Mouse (Mus musculus): ENCODE results near the gene Rnf222. TPM values are rescaled to one million over a fixed set of nuclear protein-coding genes. Genes with fewer than 3 reads are reported as not detected.

Rnf222 gene
- polyA plus RNA-seq (2015; fragmentation: Nextera tagmentation; extraction: Ambion mirVana) = 0.06 TPM in 1 of 2 replicates, not detected in the other

GRCm38 (mm10) chr11:68888253-68888652 is at the start of gene Rnf222:
Rnf222 (plus strand) TSS chr11:68888553.
- Histone ChIP-seq H3K4me3 (no peak within 1 kb of the TSS), H3K36me3 (no peaks in the 10 kb centered on the region), H3K27ac (replicated peaks) (no peak within 1 kb of the TSS), H3K9ac (replicated peaks) (no peak within 1 kb of the TSS), H3K4me2 (replicated peaks) (no peak within 1 kb of the TSS), H3K27me3 (no peaks in the 10 kb centered on the region), H3K9me3 (no peaks in the 10 kb centered on the region), H3K4me1 (no peaks in the 10 kb centered on the region)
- WGBS = 34% methylated on average over 6 of the region's 6 CpGs
- no peak for ATAC-seq (replicated peaks)

GRCm38 (mm10) chr11:68839606-68840005 is 48.7 kb upstream of the Rnf222 start:
- no peak overlapping the region for H3K27ac ChIP-seq (replicated peaks)
- H3K4me3 ChIP-seq = no peak overlapping the region
- no peaks in the 10 kb centered on the region for H3K9me3 ChIP-seq
- no peak overlapping the region for H3K9ac ChIP-seq (replicated peaks)
- H3K27me3 ChIP-seq = no peaks in the 10 kb centered on the region
- peaks cover 60% of the 10 kb centered on the region for H3K36me3 ChIP-seq
- no peak overlapping the region for H3K4me2 ChIP-seq (replicated peaks)
- 61% methylated on average over 5 of the region's 5 CpGs for WGBS
- no peaks in the 10 kb centered on the region for H3K4me1 ChIP-seq
- no peak for ATAC-seq (replicated peaks)

- Histone ChIP-seq H3K27me3 (no peaks in the 10 kb centered on the region; the same call in 1 of the 2 replicates), H3K4me2 (replicated peaks) (no peak overlapping the region), H3K9me3 (no peaks in the 10 kb centered on the region), H3K4me3 (no peak overlapping the region), H3K27ac (replicated peaks) (no peak overlapping the region), H3K36me3 (no peaks in the 10 kb centered on the region), H3K4me1 (peaks cover 31% of the 10 kb centered on the region), H3K9ac (replicated peaks) (no peak overlapping the region)
- no peak for ATAC-seq (replicated peaks)
- 89% methylated on average over 7 of the region's 7 CpGs for WGBS
Measured at GRCm38 (mm10) chr11:68850862-68851261, 37.5 kb upstream of the Rnf222 start.

- 3% methylated on average over 13 of the region's 13 CpGs for WGBS
- peaks cover 31% of the 10 kb centered on the region for H3K4me1 ChIP-seq
- peak overlapping the region; percentile 94 for H3K4me3 ChIP-seq
- H3K4me2 ChIP-seq (replicated peaks) = peak overlapping the region; percentile 70
- peaks cover 5% of the 10 kb centered on the region; the same call in 1 of the 2 replicates for H3K27me3 ChIP-seq
- peak overlapping the region; percentile 94 for H3K27ac ChIP-seq (replicated peaks)
- no peaks in the 10 kb centered on the region for H3K9me3 ChIP-seq
- no peaks in the 10 kb centered on the region for H3K36me3 ChIP-seq
- no peak for ATAC-seq (replicated peaks)
- peak overlapping the region; percentile 91 for H3K9ac ChIP-seq (replicated peaks)
Measured at GRCm38 (mm10) chr11:68851644-68852485, 36.5 kb upstream of the Rnf222 start.

GRCm38 (mm10) chr11:68852486-68852901 is 35.9 kb upstream of the Rnf222 start:
- ATAC-seq (replicated peaks) = no peak; the same call in 1 of the 2 replicates
- peak overlapping the region; percentile 94 for H3K4me3 ChIP-seq
- under 1% methylated on average over 36 of the region's 36 CpGs for WGBS

GRCm38 (mm10) chr11:68852932-68853409 is 35.4 kb upstream of the Rnf222 start:
- under 1% methylated on average over 42 of the region's 42 CpGs for WGBS
- Histone ChIP-seq H3K9me3 (no peaks in the 10 kb centered on the region), H3K9ac (replicated peaks) (peak overlapping the region; percentile 91), H3K4me1 (peaks cover 31% of the 10 kb centered on the region), H3K4me3 (peak overlapping the region; percentile 94), H3K4me2 (replicated peaks) (peak overlapping the region; percentile 70), H3K27ac (replicated peaks) (peak overlapping the region; percentile 94), H3K36me3 (no peaks in the 10 kb centered on the region), H3K27me3 (peaks cover 5% of the 10 kb centered on the region; the same call in 1 of the 2 replicates)
- peak; percentile 99 for ATAC-seq (replicated peaks)

More at GRCm38 (mm10) chr11:68852486-68852901, 35.9 kb upstream of the Rnf222 start:
- peak overlapping the region; percentile 94 for H3K27ac ChIP-seq (replicated peaks)
- H3K36me3 ChIP-seq = no peaks in the 10 kb centered on the region
- H3K4me2 ChIP-seq (replicated peaks) = peak overlapping the region; percentile 70
- H3K4me1 ChIP-seq = peaks cover 31% of the 10 kb centered on the region
- H3K9me3 ChIP-seq = no peaks in the 10 kb centered on the region
- H3K9ac ChIP-seq (replicated peaks) = peak overlapping the region; percentile 91
- peaks cover 5% of the 10 kb centered on the region; the same call in 1 of the 2 replicates for H3K27me3 ChIP-seq

GRCm38 (mm10) chr11:68853611-68854401 is 34.5 kb upstream of the Rnf222 start:
- H3K4me1 ChIP-seq = peaks cover 31% of the 10 kb centered on the region
- H3K27ac ChIP-seq (replicated peaks) = peak overlapping the region; percentile 76
- peak overlapping the region; percentile 70 for H3K4me2 ChIP-seq (replicated peaks)
- H3K9ac ChIP-seq (replicated peaks) = peak overlapping the region; percentile 39
- H3K9me3 ChIP-seq = no peaks in the 10 kb centered on the region
- peak overlapping the region; percentile 94 for H3K4me3 ChIP-seq
- H3K36me3 ChIP-seq = no peaks in the 10 kb centered on the region
- 46% methylated on average over 14 of the region's 14 CpGs for WGBS
- H3K27me3 ChIP-seq = peaks cover 5% of the 10 kb centered on the region; the same call in 1 of the 2 replicates
- ATAC-seq (replicated peaks) = no peak

- Histone ChIP-seq H3K4me3 (no peak overlapping the region), H3K27ac (replicated peaks) (0 out of 2 replicates have a peak overlapping the region, but pooled peaks have one; percentile 8), H3K27me3 (peaks cover 5% of the 10 kb centered on the region; the same call in 1 of the 2 replicates), H3K9ac (replicated peaks) (no peak overlapping the region), H3K4me2 (replicated peaks) (no peak overlapping the region), H3K36me3 (no peaks in the 10 kb centered on the region), H3K4me1 (peaks cover 31% of the 10 kb centered on the region), H3K9me3 (no peaks in the 10 kb centered on the region)
- WGBS = 89% methylated on average over 3 of the region's 3 CpGs
- no peak for ATAC-seq (replicated peaks)
Measured at GRCm38 (mm10) chr11:68854621-68855020, 33.7 kb upstream of the Rnf222 start.

GRCm38 (mm10) chr11:68857329-68857728 is 31.0 kb upstream of the Rnf222 start:
- H3K4me1 ChIP-seq = peaks cover 5% of the 10 kb centered on the region
- H3K4me3 ChIP-seq = no peak overlapping the region
- no peak overlapping the region for H3K4me2 ChIP-seq (replicated peaks)
- H3K9ac ChIP-seq (replicated peaks) = no peak overlapping the region
- no peak for ATAC-seq (replicated peaks)
- H3K27me3 ChIP-seq = peaks cover 5% of the 10 kb centered on the region; the same call in 1 of the 2 replicates
- WGBS = 84% methylated on average over 3 of the region's 3 CpGs
- H3K9me3 ChIP-seq = no peaks in the 10 kb centered on the region
- no peaks in the 10 kb centered on the region for H3K36me3 ChIP-seq
- H3K27ac ChIP-seq (replicated peaks) = no peak overlapping the region

- WGBS = 83% methylated on average over 8 of the region's 8 CpGs
Measured at GRCm38 (mm10) chr11:68859943-68860593, 28.3 kb upstream of the Rnf222 start.

GRCm38 (mm10) chr11:68862260-68862659 is 26.1 kb upstream of the Rnf222 start:
- no peak overlapping the region for H3K4me2 ChIP-seq (replicated peaks)
- ATAC-seq (replicated peaks) = no peak
- no peaks in the 10 kb centered on the region for H3K4me1 ChIP-seq
- H3K9ac ChIP-seq (replicated peaks) = no peak overlapping the region
- 74% methylated on average over 2 of the region's 2 CpGs for WGBS
- no peaks in the 10 kb centered on the region for H3K9me3 ChIP-seq
- H3K27ac ChIP-seq (replicated peaks) = no peak overlapping the region
- H3K4me3 ChIP-seq = no peak overlapping the region
- no peaks in the 10 kb centered on the region for H3K27me3 ChIP-seq
- H3K36me3 ChIP-seq = no peaks in the 10 kb centered on the region

More at GRCm38 (mm10) chr11:68859943-68860593, 28.3 kb upstream of the Rnf222 start:
- Histone ChIP-seq H3K27me3 (peaks cover 5% of the 10 kb centered on the region; the same call in 1 of the 2 replicates), H3K27ac (replicated peaks) (no peak overlapping the region), H3K4me3 (no peak overlapping the region), H3K36me3 (no peaks in the 10 kb centered on the region), H3K4me2 (replicated peaks) (no peak overlapping the region), H3K4me1 (no peaks in the 10 kb centered on the region), H3K9ac (replicated peaks) (no peak overlapping the region), H3K9me3 (no peaks in the 10 kb centered on the region)
- ATAC-seq (replicated peaks) = no peak

All from forebrain, embryonic 15.5 days (tissue).